Mouse (Mus musculus) embryo, embryonic 11 days (tissue): Measurements from ENCODE around the gene Fxyd6.

Experiments
- DNase-seq: peaks from one replicate; pipeline ENCODE4 v3.0.0-alpha.2; 2015

Gene Fxyd6

DNA sequence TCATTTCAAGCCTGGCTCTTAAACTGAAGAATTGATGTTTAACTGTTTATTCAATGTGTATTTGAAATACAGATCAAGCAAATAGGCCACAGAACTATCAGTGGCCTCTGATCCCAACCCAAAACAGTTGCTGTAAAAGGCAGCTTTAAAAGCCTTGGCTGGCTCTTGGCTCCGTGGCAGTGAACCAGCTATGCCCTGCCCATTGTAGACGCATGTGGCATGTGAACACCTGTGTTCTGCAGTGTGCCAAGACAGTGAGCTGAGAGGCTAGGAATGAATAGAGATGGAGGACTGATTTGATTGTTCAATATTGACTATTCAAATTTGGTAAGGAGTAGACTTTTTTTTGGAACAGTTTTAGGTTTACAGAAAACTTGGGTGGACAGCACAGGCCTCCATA lies 6.9 kb downstream of the Fxyd6 start:
- DNase-seq, result no peak

DNA sequence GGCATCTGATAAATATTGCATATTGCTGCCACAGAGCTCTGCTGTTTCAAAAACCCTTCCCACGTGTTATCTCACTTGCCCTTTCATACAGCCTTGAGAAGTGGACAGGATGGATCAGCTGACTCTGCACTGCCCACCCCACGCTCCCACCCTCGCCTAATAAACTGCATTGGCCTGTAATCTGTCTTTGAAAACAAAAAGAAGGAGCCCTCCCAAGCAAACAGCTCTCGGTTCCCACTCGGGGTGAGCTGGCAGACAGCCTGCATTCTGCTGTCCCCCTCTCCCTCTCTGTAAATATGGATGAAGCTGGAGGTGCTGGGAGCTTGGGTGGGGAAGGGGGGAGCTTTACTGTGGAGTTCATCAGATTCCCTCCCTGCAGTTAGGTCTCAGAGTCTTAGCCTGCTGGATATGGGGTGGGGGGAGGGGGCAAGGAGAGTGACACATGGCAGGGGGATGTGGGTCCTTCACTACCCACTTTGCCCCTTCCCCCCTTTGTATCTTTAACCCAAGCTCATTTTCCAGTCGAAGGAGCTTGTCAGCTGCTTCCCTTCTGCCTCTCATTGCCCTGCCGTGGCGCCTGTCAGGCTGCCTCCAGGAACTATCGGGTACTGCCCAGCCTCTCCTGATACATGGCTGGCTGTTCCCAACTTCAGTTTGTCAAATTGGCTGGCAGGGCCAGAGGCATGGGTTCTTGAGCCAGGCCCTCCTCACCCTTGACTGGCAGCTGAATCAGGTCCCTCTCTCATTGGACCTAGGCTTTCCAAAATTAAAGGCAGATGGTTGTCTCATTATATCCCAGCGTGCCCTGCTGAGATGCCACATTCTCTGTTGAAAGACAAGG lies 10.6 kb downstream of the Fxyd6 start:
- DNase-seq, result no peak

- DNase-seq, result no peak
Measured at GRCm38 (mm10) chr9:45382336-45382735, 12.4 kb downstream of the Fxyd6 start.

- DNase-seq, result no peak
Measured at GRCm38 (mm10) chr9:45382834-45383233, 12.8 kb downstream of the Fxyd6 start.

- no peak for DNase-seq
Measured at GRCm38 (mm10) chr9:45383883-45384282, 13.9 kb downstream of the Fxyd6 start.

- no peak for DNase-seq
Measured at GRCm38 (mm10) chr9:45386698-45387097, 16.7 kb downstream of the Fxyd6 start.

GRCm38 (mm10) chr9:45388385-45388994 lies 18.5 kb downstream of the Fxyd6 start:
- peak; percentile 85 for DNase-seq

- DNase-seq, result no peak
Measured at GRCm38 (mm10) chr9:45389596-45389995, 19.6 kb downstream of the Fxyd6 start.

DNA sequence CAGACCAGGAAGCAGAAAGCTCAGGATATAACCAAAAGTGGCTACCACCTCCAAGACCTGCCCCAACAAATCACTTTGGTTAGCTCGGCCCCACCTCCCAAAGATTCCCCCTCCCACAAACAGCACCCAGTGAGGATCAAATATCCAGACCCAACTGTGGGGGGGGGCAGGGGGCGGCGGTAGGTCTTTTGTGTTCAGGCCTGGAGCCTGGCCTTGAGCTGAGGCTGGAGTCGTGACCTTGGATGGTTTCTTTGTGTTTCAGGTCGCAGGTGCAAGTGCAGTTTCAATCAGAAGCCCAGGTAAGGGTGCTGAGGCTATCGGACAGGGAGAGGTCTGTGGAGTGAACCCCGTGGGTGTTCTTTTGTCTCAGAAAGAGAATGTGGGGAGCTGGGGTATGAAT lies 21.3 kb downstream of the Fxyd6 start:
- DNase-seq, result no peak

- no peak for DNase-seq
Measured at GRCm38 (mm10) chr9:45395218-45395617, 25.2 kb downstream of the Fxyd6 start.

DNA sequence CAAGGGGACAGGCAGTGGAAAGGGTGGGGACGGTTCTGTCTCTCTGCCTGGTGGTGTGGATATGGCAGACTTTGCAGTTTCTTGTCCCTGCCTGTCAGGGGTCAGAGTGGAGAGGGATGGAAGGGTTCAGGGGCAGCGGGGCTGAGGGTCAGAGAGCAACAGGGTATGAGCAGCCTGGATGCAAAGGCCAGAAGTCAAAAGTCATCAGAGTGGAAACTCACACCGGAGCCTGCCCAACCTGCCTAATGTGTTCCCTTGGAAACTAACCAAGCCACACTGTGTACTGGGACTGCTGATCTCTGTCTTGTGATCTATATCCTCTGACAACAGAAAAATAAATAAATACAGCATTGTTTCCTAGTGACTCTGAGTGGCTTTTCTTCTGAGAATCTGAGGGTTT lies 25.8 kb downstream of the Fxyd6 start:
- DNase-seq, result no peak

DNA sequence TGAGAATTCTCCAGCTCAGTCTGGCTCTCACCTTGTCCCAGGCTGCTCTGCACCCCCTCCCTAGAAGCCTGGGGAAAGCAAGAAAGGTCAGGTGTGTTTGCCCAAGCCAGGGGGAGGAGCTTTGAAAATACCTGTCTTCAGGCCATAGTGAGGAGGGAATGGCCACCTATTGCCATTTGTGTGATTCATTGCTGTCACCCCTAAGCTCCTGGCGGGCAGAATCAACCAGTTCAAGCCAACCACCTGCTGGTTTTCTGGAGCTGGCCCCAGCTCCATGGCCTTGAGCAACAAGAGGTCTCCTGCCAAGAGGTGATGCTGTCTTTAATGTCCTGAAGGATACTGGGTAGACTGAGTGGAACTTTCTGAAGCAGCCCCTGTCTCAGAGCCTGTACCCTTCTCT lies 28.4 kb downstream of the Fxyd6 start:
- no peak for DNase-seq

DNA sequence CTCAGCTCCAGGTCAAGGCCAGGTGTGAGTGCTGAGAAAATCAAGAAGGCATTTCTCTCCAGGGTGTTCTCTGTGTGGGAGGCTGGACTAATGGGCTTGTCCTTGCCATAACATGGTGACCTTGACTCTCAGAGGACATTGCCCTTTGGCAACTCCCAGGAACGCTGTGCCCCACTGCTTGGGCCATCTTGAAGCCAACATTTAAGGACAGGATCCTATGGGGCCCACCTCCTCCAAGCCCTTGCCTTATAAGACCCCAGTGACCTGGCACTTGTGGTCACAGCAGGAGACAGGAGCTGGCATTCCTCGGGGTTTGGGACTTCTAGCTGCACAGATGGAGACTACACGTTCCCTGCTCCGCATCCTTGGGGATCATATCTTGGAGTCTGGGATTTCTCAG lies 29.4 kb downstream of the Fxyd6 start, which contains the start of gene Fxyd2:
TSS of gene Fxyd2 (plus strand) at position 236 of the 400 bp plus-strand sequence.
- no peak for DNase-seq

GRCm38 (mm10) chr9:45401851-45402250 lies 31.9 kb downstream of the Fxyd6 start:
- DNase-seq, result no peak

- no peak for DNase-seq
Measured at GRCm38 (mm10) chr9:45402957-45403356, 33.0 kb downstream of the Fxyd6 start.

DNA sequence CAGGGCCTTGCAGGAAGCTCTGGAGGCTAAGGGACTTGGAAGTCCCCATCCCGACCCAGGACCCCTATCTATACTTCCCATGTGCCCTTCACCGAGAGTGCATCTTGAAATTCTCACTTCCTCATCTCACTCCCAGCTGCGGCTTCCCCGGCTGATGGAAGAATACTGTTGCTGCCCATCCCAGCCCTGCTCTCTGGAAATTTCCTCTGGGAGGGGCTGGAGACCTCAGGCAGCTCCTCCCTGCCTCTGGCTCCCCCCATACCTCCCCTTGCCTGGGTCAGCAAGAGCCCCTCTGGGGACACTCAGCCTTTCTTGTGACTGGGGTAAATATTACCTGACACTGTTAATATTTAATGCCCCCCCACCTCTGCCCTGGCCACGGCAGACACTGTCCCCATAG lies 35.7 kb downstream of the Fxyd6 start:
- no peak for DNase-seq

DNA sequence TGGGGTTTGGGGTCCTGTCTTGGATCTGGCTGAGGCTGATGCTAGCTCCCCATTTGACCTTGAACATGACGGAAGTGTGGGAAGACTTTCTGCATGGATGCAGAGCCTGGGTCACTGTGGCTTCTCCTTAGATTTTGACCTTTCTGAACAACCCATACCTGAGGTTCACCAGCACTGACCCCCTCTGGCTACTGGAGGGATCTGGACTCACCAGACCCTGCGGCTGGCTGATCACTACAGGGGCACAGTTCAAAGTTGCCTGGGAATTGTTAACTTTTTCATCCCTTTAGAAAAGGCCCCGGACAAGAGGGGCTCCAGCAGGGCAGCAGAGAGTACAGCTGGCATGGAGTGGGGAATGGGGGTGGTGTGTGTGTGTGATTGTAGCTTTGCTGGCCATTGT lies 36.8 kb downstream of the Fxyd6 start:
- no peak for DNase-seq

DNA sequence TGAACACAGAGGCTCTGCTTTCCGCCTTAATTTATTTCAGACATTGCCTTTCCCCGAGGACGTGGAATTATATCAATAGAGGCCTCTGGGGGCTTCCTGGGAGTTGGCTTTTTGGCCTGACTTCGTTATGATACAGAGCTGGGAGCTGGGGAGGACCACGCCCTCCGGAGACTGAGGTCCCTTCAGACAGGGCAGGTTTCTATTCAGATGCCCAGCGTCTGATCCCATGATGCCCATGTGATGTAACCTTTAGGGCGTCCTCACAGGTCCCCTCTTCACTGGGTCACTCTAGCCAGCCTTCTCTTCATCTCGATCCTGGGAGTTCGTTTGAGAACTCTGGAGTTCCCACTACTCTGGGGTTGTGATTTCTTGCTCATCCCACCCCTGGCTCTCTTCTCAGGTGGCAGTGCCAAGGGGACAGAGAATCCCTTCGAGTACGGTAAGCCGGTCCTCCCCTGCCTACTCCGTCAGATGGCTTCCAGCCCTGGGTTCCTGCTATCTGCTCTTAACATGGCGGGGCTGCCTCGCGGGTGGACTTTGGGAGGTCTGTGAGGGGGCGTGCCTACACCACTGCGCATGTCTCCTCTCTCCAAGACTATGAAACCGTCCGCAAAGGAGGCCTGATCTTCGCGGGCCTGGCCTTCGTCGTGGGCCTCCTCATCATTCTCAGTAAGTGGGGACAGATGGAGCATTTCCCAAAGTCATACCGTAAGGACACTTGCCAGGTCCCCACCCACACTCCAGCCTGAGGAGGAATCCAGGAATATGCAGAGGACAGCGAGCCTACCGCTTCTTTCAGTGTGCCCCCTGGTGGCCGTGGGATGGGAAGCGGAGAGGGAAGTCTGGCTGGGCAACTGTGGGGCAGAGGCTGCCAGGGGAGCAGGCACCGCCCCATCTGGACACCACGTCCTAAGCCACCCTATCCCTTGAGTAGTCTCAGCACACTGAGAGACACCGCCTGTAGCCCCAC lies 38.0 kb downstream of the Fxyd6 start:
- DNase-seq, result peak; percentile 86

GRCm38 (mm10) chr9:45410193-45410592 lies 40.2 kb downstream of the Fxyd6 start:
- no peak for DNase-seq

- DNase-seq, result no peak
Measured at GRCm38 (mm10) chr9:45410614-45411013, 40.6 kb downstream of the Fxyd6 start.

GRCm38 (mm10) chr9:45411111-45411510 lies 41.1 kb downstream of the Fxyd6 start:
- DNase-seq, result no peak

DNA sequence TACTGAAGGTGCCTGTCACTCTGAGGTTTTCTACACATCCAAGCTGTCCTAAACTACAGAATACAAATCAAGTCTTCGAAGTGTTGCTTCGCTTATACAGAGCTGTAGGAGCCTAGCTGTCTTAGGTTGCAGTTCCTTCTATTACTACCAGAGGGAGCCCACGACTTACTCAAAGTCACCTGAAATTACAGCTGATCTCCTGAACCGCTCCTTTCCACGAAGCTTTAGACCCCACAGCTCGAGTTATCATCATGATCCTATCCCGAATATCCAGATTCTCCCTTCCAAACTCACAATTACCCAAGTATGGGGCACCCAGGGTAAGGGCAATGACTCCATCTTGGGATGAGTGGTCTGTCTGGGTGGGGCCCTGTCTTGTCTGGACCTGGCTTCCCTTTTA lies 41.8 kb downstream of the Fxyd6 start:
- DNase-seq, result peak; percentile 78

GRCm38 (mm10) chr9:45412287-45412686 lies 42.3 kb downstream of the Fxyd6 start:
- peak; percentile 90 for DNase-seq
